Mouse (Mus musculus) layer of hippocampus, postnatal 10 days (tissue): ENCODE results near the gene Sirt3. TPM values are rescaled to one million over a fixed set of nuclear protein-coding genes. Genes with fewer than 3 reads are reported as not detected.

Experiments
- DNase-seq, 2 experiments: peaks; one replicate each; pipeline ENCODE4 v3.0.0; 2021; ENCODE audit warnings: low spot score in 2 of 2
- total RNA-seq, 2 experiments: library from RNA; stranded (reverse); gene quantifications; 2 replicates each; pipeline ENCODE4 v1.2.3; 2021

The Sirt3 gene
- total RNA-seq, 2 experiments from 2014 or later = 46.0 to 48.6 TPM

- no peak for DNase-seq
Observed at GRCm38 (mm10) chr7:140853386-140853785, 28.7 kb downstream of the Sirt3 start.

GRCm38 (mm10) chr7:140851916-140852315 is 30.2 kb downstream of the Sirt3 start:
- DNase-seq = no peak

- no peak for DNase-seq
Observed at GRCm38 (mm10) chr7:140848591-140848990, 33.5 kb downstream of the Sirt3 start.

DNA sequence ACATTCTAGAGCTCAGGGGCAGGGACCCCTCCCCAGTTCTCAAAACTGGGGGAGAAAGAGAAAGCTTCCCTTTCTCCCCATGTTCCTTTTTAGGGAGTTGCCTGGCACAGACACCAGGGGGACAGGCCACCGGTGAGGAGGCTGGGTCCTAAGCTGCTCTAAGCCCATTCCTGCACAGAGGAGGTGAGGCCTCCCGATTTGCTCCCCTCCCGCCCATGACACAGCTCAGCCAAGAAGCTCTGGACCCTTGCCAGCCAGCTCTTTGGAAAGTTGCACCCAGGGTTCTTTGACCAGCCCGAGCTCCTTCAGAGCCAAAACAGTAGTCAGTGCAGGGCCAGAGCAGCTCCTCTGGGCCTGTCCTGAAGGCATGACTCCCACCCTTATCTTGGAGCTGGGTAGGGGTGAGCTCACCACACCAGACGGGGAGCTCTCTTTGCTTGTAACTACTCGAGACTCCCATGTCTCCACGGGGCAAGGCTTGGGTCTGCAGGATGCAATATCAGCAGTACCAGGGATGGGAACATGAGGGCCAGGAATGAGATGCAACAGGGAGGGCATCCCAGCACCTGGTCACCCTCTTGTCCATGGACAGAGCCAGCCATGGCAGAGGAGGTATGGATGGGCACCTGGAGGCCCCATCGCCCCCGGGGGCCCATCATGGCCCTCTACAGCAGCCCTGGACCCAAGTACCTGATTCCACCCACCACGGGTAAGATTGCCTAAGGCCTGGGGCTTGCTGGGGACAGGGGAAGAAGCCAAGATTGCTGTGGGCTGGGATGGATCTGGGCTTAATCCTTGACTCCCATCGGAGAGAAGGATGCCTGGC is 34.1 kb downstream of the Sirt3 start, which contains the start of gene Odf3:
Gene Odf3, plus strand, starts transcription at position 51 of the 826 bp plus-strand sequence.
- peak in 1 of 2 experiments; percentile 63 for DNase-seq

GRCm38 (mm10) chr7:140846676-140847075 is 35.4 kb downstream of the Sirt3 start:
- no peak for DNase-seq

DNA sequence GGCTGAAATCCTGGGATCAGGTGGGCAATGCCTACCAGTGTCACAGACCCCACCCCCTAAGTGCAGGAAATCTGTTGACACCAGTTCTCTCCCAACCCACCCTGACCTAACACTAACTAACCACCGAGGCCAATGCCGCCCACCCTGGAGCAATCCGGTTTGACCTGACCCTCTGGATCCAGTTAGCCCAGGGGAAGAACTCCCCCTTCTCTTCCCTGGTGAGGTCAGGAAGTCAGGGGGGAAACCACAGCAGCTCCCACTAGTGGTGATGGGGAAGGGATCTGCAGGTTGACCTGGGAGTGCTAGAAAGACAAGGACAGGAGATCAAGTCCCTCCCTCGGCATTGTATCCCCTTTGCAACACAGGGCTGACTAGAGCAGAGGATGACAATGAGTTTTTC is 36.4 kb downstream of the Sirt3 start:
- no peak for DNase-seq

- DNase-seq = peak; percentile 96 to 97
Observed at GRCm38 (mm10) chr7:140844905-140845665, 37.0 kb downstream of the Sirt3 start, which contains the start of gene Scgb1c1. Gene Scgb1c1, plus strand, starts transcription at chr7:140845547.

GRCm38 (mm10) chr7:140843806-140844205 is 38.3 kb downstream of the Sirt3 start:
- DNase-seq = no peak

- no peak for DNase-seq
Observed at GRCm38 (mm10) chr7:140840750-140841735, 41.1 kb downstream of the Sirt3 start.

DNA sequence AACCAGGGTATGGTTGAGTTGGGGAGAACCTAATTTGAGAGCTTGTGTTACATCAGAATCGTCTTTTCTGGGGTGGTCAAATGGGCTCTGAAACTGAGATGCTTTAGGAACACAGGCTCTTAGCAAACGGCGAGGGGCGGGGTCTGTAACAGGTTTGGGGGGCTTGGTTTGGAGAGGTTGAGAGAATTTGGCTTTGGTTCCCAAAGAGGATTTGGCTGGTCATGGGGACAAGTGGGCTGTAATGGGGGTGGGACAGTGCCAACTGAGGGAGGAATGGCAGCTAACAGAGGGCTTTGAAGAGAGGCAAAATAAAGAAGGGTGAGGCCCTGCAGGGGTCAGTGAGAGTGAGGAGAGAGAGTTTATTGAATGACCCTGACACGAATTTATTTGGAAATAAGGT is 42.6 kb downstream of the Sirt3 start:
- no peak for DNase-seq

DNA sequence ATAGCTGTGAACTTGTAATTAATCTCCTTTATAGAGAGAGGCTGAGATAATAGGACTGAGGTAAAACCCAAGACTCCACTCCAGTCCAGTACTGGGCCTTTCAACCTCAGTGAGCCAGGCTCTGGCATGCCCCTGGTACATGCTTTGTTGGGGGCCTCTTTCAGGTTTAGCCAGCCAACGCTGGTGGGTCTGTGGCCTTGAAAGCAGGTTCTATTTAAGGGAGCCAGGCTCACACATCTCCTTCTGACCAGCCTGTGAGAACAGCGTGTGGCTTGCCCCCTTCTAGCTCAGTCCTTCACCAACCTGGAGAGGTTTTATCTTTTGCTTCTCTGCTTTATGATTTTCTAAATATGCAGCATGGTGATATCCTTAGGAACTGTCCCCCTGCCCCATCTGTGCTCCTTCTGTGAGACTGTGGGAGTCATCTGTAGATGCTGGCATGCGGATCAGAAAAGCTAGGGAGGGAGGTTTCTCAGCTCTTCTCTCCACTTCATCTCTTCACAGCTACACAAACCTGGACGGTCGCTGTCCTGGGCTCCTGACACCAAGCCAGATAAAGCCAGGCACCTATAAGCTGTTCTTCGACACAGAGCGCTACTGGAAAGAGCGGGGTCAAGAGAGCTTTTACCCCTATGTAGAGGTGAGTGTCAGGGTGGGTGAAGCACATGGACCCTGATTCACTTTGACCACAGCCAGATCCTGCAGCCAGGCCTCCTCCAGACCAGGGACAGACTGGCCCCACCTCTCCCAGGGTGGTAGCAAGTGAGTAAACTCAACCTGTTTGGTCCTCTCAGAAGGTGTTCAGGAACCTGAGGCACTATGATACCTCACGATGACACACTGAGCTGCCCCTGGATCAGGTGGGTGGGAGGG is 45.6 kb downstream of the Sirt3 start:
- DNase-seq = no peak

GRCm38 (mm10) chr7:140835758-140836087 is 46.4 kb downstream of the Sirt3 start:
- DNase-seq = no peak

- DNase-seq = no peak
Observed at GRCm38 (mm10) chr7:140834968-140835757, 46.9 kb downstream of the Sirt3 start, which contains the start of gene Urah. Gene Urah, plus strand, starts transcription at chr7:140835018.

- no peak for DNase-seq
Observed at GRCm38 (mm10) chr7:140833341-140833740, 48.8 kb downstream of the Sirt3 start.

- DNase-seq = no peak
Observed at GRCm38 (mm10) chr7:140831447-140831846, 50.7 kb downstream of the Sirt3 start.

GRCm38 (mm10) chr7:140828171-140828881 is 53.8 kb downstream of the Sirt3 start:
- peak in 1 of 2 experiments; percentile 54 for DNase-seq

GRCm38 (mm10) chr7:140822731-140823130 is 59.4 kb downstream of the Sirt3 start:
- DNase-seq = no peak

- DNase-seq = peak; percentile 71
Observed at GRCm38 (mm10) chr7:140821653-140822329, 60.3 kb downstream of the Sirt3 start, which contains the start of gene Zfp941. Gene Zfp941, minus strand, starts transcription at chr7:140822178.
